Mouse (Mus musculus) kidney, embryonic 15.5 days (tissue): Measurements from ENCODE around the gene Net1. TPM values are rescaled to one million over a fixed set of nuclear protein-coding genes. Genes with fewer than 3 reads are reported as not detected.

Source experiments
- ATAC-seq: fragments of 200-750 bp; cut with Nextera tagmentation; replicated peaks from 2 replicates; pipeline ENCODE4 v1.8.0; 2017; ENCODE audit warnings: moderate TSS enrichment; ENCODE audit not compliant: low FRiP score
- H3K27ac ChIP-seq: fragments of 300-500 bp; sonication (generic); 2 replicates; pipeline ENCODE4 v1.5.1; 2015; ENCODE audit warnings: mild to moderate bottlenecking, inconsistent platforms
- H3K27me3 ChIP-seq: fragments of 300-500 bp; sonication (generic); 2 replicates; pipeline ENCODE4 v1.6.1; 2015; ENCODE audit warnings: inconsistent platforms
- H3K36me3 ChIP-seq: fragments of 300-500 bp; sonication (generic); 2 replicates; pipeline ENCODE4 v1.6.1; 2015; ENCODE audit warnings: inconsistent platforms
- H3K4me1 ChIP-seq: fragments of 300-500 bp; sonication (generic); 2 replicates; pipeline ENCODE4 v1.6.1; 2015; ENCODE audit warnings: inconsistent platforms
- H3K4me2 ChIP-seq: fragments of 300-500 bp; sonication (generic); 2 replicates; pipeline ENCODE4 v1.6.1; 2015; ENCODE audit warnings: moderate library complexity, mild to moderate bottlenecking, inconsistent platforms
- H3K4me3 ChIP-seq: fragments of 300-500 bp; sonication (generic); replicated peaks from 2 replicates; pipeline ENCODE4 v1.5.1; 2015; ENCODE audit warnings: mild to moderate bottlenecking, inconsistent platforms
- H3K9ac ChIP-seq: fragments of 300-500 bp; sonication (generic); 2 replicates; pipeline ENCODE4 v1.6.1; 2015; ENCODE audit warnings: mild to moderate bottlenecking, inconsistent platforms
- H3K9me3 ChIP-seq: fragments of 300-500 bp; sonication (generic); replicated peaks from 2 replicates; pipeline ENCODE4 v1.6.1; 2016; ENCODE audit warnings: inconsistent platforms
- WGBS: fragments of 180-500 bp; shearing (Covaris S2); methylation state at CpG from one replicate; pipeline ENCODE4 v1.1.7; 2015; ENCODE audit warnings: mixed read lengths; 5-methylcytosine and 5-hydroxymethylcytosine counted together
- polyA plus RNA-seq: library from polyadenylated mRNA; unstranded; fragments of >200 nt; fragmentation: Nextera tagmentation; extraction: Ambion mirVana; gene quantifications from 2 replicates; pipeline ENCODE4 v1.2.1, GENCODE M21; 2015

Net1 gene
- polyA plus RNA-seq, 1 experiment from 2014 or later: 62.9 TPM

DNA sequence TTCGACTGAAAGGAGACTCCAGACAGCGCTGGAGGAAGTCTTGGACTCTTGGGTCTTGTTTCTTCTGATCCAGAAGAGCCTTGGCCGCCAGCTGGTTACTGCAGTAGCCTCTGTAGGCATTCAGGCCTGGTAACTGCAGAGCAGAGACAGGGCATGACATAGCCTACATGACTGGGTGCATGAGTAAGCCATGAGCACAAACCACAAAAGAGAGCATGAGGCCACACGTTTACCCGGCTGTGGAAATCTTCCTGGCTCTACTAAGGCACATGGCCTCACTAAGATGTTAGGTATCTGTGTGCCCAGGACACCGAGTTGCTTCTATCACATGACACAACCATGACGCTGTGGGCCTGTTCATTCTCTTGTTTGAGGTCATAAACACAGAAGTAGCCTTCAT, 31.4 kb downstream of the Net1 start:
- no peak overlapping the region for H3K27ac ChIP-seq
- H3K4me3 ChIP-seq: no peak overlapping the region
- H3K9ac ChIP-seq: no peak overlapping the region
- 92% methylated on average over 7 of the region's 7 CpGs for WGBS
- peaks cover 64% of the 10 kb centered on the region for H3K36me3 ChIP-seq
- H3K4me2 ChIP-seq: no peak overlapping the region
- ATAC-seq: no peak
- H3K4me1 ChIP-seq: peaks cover 4% of the 10 kb centered on the region
- no peaks in the 10 kb centered on the region for H3K27me3 ChIP-seq
- H3K9me3 ChIP-seq: no peaks in the 10 kb centered on the region

DNA sequence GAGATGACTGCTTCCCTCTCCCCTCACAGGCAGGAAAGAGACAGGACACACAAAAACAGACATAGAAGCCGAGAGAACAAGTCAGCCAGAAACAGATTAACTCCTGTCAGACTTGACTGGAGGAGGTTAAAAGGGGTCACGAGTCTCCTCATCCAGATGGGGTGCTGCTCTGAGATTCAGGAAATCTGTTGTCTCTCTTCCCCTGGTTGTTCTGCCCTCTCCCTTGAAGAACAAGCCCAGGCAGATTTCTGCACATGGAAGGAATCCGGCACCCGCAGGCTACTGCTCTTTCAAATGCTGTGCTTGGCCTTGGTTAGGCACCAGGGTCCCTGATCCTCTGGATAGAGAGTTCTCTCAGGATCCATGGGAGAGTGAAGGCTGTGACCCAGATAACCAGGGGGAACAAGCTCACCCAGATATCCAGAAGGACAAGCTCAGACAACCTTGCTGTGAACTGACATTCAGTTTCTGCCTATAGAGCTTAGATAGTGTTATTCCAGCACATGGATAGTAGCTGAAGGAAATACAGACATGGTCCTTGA, 40.3 kb downstream of the Net1 start:
- peaks cover 12% of the 10 kb centered on the region; the same call in 1 of the 2 replicates for H3K4me1 ChIP-seq
- no peaks in the 10 kb centered on the region for H3K27me3 ChIP-seq
- no peaks in the 10 kb centered on the region for H3K9me3 ChIP-seq
- H3K36me3 ChIP-seq: peaks cover 21% of the 10 kb centered on the region
- no peak overlapping the region for H3K4me3 ChIP-seq
- no peak overlapping the region for H3K27ac ChIP-seq
- peak; percentile 10; the same call in 1 of the 2 replicates for ATAC-seq
- H3K4me2 ChIP-seq: no peak overlapping the region
- WGBS: 40% methylated on average over 4 of the region's 4 CpGs
- H3K9ac ChIP-seq: no peak overlapping the region

DNA sequence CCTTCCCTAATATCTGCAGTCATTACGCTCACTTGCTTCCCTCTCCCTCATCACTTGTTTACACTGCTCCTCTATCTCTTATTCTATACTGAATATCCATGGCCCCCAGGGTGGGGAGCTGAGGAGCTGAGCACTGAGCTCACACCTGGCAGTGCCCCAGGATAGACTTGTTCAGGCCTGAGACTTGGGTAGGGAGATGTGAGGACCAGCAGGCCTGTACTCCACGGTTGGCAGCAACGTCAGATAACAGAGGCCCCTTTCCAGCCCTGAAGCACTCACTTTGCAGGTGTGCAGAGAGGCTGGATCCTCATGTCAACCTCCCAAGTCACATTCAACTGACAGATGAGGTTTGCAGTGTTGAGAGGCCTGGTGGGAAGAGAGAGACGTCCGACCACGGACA, 40.8 kb downstream of the Net1 start:
- Histone ChIP-seq H3K27ac (no peak overlapping the region), H3K4me3 (no peak overlapping the region), H3K9ac (no peak overlapping the region), H3K36me3 (peaks cover 17% of the 10 kb centered on the region), H3K4me1 (peaks cover 12% of the 10 kb centered on the region; the same call in 1 of the 2 replicates), H3K4me2 (no peak overlapping the region), H3K27me3 (no peaks in the 10 kb centered on the region), H3K9me3 (no peaks in the 10 kb centered on the region)
- 54% methylated on average over 6 of the region's 6 CpGs for WGBS
- peak; percentile 30; the same call in 1 of the 2 replicates for ATAC-seq

DNA sequence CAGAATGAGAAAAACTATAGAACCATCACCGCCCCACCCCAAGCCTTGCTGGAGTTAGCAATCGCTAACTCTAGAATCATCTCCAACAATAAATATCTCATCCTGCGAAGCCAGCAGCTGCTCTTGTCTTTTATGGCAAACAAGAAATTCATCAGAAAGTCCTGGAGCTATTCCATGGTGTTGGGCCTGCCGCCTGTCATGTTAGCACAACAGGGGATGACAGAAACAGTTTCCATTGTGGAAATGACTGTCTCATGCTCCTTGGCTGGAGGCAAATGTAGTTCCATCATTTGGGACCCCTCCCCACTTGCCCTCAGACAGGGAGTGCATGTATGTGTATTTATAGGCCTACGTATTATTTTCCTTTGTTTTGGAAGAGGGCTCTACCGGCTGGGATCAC, 41.6 kb downstream of the Net1 start:
- H3K9ac ChIP-seq: no peak overlapping the region
- H3K4me3 ChIP-seq: no peak overlapping the region
- no peak overlapping the region for H3K4me2 ChIP-seq
- no peak overlapping the region for H3K27ac ChIP-seq
- H3K36me3 ChIP-seq: peaks cover 9% of the 10 kb centered on the region
- no peak for ATAC-seq
- H3K4me1 ChIP-seq: peaks cover 12% of the 10 kb centered on the region; the same call in 1 of the 2 replicates
- H3K27me3 ChIP-seq: no peaks in the 10 kb centered on the region
- 70% methylated on average over 6 of the region's 6 CpGs for WGBS
- no peaks in the 10 kb centered on the region for H3K9me3 ChIP-seq

DNA sequence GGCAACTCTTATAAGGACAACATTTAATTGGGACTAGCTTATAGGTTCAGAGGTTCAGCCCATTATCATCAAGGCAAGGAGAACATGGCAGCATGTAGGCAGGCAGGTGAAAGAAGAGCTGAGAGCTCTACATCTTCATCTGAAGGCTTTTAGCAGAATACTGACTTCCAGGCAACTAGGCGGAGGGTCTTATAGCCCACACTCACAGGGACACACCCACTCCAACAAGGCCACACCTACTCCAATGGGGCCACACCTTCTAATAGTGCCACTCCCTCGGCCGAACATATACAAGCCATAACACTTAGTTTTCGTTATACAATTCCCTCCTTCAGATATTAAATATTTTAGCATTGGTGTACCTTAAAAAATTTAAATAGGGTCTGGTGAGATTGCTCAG, 45.2 kb downstream of the Net1 start:
- no peak for ATAC-seq
- Histone ChIP-seq H3K27ac (no peak overlapping the region), H3K27me3 (no peaks in the 10 kb centered on the region), H3K36me3 (no peaks in the 10 kb centered on the region), H3K4me2 (no peak overlapping the region), H3K9me3 (no peaks in the 10 kb centered on the region), H3K4me3 (no peak overlapping the region), H3K9ac (no peak overlapping the region), H3K4me1 (peaks cover 12% of the 10 kb centered on the region; the same call in 1 of the 2 replicates)
- 90% methylated on average over 4 of the region's 4 CpGs for WGBS

DNA sequence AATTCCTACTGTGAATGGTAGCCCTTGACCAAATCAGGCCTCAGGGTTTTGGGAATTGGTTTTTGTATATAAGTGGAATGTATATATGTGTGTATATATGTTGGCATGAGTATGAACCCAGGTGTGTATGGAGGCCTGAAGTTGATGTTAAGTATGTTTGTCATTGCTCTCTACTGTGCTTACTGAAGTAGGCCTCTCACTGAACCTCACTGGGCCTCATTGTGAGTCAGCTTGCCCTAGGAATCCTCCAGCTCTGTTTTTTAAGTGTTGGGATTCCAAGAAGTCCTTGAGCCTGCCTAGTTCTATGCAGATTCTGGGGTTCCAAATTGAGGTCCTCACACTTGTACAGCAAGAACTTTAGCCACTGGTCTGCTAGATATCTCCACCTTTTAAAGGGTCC, 48.1 kb downstream of the Net1 start:
- Histone ChIP-seq H3K36me3 (no peaks in the 10 kb centered on the region), H3K27me3 (no peaks in the 10 kb centered on the region), H3K4me2 (no peak overlapping the region), H3K9me3 (no peaks in the 10 kb centered on the region), H3K4me3 (no peak overlapping the region), H3K9ac (no peak overlapping the region), H3K4me1 (no peaks in the 10 kb centered on the region), H3K27ac (no peak overlapping the region)
- ATAC-seq: no peak

DNA sequence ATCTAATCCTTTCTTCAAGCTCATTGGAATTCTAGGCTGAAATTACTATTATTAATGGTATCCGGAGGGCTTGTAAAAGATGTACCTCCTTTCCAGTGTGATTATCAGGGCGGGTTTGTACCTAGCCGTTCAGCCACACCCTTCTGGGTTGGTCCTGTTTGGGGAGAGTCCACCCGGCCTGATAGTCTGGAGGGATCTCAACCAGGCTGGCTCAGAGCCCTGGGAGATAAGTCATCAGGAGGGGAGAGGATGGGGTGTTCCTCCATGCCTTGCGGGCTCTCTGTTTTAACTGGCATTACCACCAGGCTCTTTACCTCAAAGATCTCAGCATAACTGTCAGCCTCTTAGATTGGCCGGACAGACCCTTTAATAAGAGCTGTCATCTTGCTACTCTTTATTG, 50.9 kb downstream of the Net1 start:
- no peaks in the 10 kb centered on the region for H3K4me1 ChIP-seq
- H3K4me3 ChIP-seq: no peak overlapping the region
- no peak overlapping the region for H3K9ac ChIP-seq
- ATAC-seq: peak; percentile 67; the same call in 1 of the 2 replicates
- 90% methylated on average over 6 of the region's 6 CpGs for WGBS
- no peaks in the 10 kb centered on the region for H3K9me3 ChIP-seq
- no peak overlapping the region for H3K4me2 ChIP-seq
- no peaks in the 10 kb centered on the region for H3K27me3 ChIP-seq
- H3K36me3 ChIP-seq: no peaks in the 10 kb centered on the region
- H3K27ac ChIP-seq: no peak overlapping the region

DNA sequence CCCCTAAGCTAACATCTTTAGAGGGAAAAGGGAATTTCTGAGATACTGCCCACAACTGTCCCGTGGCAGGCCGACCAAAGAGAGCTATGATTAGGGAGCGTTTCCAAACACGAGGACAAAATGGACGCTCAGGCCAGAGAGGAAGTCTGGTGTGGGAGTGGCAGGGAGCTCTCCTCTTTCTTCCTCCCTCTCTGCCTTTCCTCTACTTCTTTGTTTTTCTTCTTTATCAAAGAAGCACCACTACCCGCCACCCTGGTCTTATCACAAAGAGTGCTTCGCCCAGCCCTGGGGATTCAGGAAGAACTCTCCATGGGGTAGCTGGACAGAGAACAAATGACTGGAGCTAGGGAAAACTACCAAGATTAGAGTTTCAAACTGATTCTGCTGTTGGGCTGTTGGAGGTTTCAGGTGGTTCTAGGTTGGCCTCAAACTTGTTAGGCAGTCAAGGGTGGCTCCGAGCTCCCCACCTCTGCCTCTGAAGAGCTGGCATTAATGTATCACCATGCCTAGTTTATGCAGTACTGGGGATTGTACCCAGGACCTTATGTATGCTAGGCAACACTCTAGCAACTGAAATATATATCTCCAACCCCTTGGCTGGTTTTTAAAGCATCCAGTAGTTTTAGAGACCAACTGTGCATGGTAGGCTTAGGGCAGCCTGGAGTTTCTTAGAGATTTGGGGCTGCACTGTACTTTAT, 51.5 kb downstream of the Net1 start:
- Histone ChIP-seq H3K27me3 (no peaks in the 10 kb centered on the region), H3K4me1 (no peaks in the 10 kb centered on the region), H3K36me3 (no peaks in the 10 kb centered on the region), H3K9me3 (no peaks in the 10 kb centered on the region), H3K4me2 (no peak overlapping the region), H3K9ac (no peak overlapping the region), H3K4me3 (no peak overlapping the region), H3K27ac (no peak overlapping the region)
- 85% methylated on average over 8 of the region's 8 CpGs for WGBS
- ATAC-seq: no peak

DNA sequence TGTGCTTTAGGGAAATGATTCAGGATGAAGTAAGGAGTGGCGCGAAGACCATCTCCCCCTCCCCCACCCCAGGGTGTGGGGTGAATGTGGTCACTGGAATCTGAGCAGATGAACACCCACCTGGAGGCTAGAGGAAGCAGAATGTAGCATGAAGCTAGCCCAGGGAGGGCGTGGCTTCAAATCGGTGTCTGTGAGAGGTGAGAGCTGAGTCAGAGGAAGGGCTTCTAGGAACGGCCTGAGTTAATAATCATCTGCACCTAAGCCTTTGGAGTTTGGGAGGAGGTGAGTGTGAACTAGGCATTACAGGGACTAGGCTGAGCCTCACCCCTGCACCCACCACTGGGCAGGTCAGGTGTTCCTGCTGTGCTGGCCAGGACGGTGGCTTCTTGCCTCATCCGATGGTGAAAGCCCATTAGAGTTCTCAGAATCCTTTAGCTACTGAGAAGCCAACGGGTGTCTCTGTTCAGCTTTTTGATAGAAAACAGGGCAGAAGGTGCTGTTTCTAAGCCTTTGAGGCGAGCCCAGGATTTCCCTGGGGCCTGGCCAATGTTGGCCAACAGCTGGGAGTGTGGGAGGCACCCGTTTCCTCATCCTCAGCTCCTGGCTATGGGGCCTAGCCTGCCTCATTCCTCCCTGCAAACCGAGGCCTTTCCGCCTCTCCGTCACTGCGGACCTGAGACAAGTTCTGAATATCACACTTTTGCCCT, 52.2 kb downstream of the Net1 start:
- Histone ChIP-seq H3K36me3 (no peaks in the 10 kb centered on the region), H3K4me1 (no peaks in the 10 kb centered on the region), H3K4me2 (no peak overlapping the region), H3K9me3 (no peaks in the 10 kb centered on the region), H3K27ac (no peak overlapping the region), H3K27me3 (no peaks in the 10 kb centered on the region), H3K9ac (no peak overlapping the region), H3K4me3 (no peak overlapping the region)
- ATAC-seq: peak; percentile 54; the same call in 1 of the 2 replicates
- 79% methylated on average over 14 of the region's 14 CpGs for WGBS

DNA sequence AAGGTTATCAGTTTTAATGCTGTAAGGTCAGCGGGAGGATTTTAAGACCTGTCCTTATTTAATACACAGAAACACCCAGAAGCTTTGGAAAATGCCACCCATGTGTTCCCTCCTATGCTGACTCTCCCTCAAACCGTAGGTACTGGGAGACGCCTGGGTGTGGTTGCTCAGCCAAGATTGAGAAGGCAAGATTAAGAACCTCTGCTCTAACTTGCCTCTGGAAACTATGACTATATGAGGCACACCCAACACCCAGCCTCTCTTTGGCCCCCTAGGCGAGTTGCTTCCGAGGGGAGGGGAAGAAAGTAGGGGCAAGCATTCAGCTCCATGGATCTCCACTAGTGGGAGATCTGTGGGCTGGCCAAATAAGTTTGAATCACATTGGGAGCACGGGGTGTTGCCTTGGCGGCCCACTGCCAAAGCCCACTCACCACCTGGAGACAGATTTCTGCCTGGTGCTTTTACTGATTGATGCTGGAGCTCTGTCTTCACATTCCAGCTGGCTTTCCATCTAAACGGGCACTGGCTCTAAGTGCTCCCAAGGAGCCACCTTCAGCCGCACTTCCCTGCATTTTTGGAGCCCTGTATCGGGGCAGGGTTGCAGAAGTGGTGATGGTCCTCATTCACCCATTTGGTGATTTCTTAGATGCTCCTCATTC, 55.0 kb downstream of the Net1 start:
- H3K9ac ChIP-seq: no peak overlapping the region
- H3K36me3 ChIP-seq: no peaks in the 10 kb centered on the region
- ATAC-seq: no peak
- H3K4me1 ChIP-seq: no peaks in the 10 kb centered on the region
- no peaks in the 10 kb centered on the region for H3K9me3 ChIP-seq
- H3K4me3 ChIP-seq: no peak overlapping the region
- WGBS: 85% methylated on average over 10 of the region's 10 CpGs
- H3K4me2 ChIP-seq: no peak overlapping the region
- H3K27me3 ChIP-seq: no peaks in the 10 kb centered on the region
- H3K27ac ChIP-seq: no peak overlapping the region

DNA sequence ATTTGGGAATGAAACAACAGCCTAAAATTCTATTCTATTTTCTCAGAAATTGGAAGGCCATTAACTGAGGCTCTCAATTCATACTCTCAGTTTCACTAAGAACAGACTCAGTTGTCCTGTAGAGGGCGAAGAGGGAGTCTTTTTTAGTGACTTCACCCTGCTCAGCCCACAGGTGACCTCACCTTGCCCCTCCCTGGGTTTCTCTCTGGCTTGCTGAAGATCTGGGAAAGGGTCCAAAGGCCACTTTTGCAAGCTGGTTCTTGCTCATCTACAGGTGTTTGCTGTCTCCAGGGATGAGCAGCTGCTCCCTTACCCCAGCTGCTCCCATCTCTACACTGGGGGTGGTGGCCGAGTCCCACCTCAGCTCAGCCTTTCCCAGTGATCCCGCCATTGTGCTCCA, 55.7 kb downstream of the Net1 start:
- Histone ChIP-seq H3K9me3 (no peaks in the 10 kb centered on the region), H3K27ac (no peak overlapping the region), H3K9ac (no peak overlapping the region), H3K36me3 (no peaks in the 10 kb centered on the region), H3K4me3 (no peak overlapping the region), H3K4me2 (no peak overlapping the region), H3K27me3 (no peaks in the 10 kb centered on the region), H3K4me1 (no peaks in the 10 kb centered on the region)
- WGBS: 73% methylated on average over 3 of the region's 3 CpGs
- ATAC-seq: no peak

DNA sequence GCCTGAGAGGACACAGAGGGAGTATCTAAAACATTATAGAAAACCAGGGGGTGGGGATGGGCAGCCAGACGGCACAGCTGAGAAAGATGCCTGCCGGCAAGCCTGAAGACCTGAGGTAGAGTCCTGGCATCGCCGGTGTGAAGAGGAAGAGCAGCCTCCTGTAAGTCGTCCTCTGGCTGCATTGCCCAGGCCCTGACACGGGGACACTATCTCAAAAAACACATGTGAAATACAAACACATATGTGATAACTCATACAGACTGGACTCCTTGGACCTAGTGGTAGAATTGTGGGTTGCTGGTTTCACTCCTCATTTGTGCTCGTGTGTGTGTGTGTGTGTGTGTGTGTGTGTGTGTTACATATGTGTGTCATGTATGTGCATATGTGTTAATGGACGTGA, 56.8 kb downstream of the Net1 start:
- no peaks in the 10 kb centered on the region for H3K27me3 ChIP-seq
- H3K27ac ChIP-seq: no peak overlapping the region
- ATAC-seq: 0 out of 2 replicates have a peak, but pooled peaks have one; percentile 46
- no peaks in the 10 kb centered on the region for H3K9me3 ChIP-seq
- H3K4me1 ChIP-seq: no peaks in the 10 kb centered on the region
- WGBS: 89% methylated on average over 8 of the region's 8 CpGs
- H3K4me2 ChIP-seq: no peak overlapping the region
- H3K36me3 ChIP-seq: no peaks in the 10 kb centered on the region
- no peak overlapping the region for H3K4me3 ChIP-seq
- H3K9ac ChIP-seq: no peak overlapping the region
